Mouse (Mus musculus): ENCODE data around the gene Sh3tc1. TPM values are rescaled to one million over a fixed set of nuclear protein-coding genes. Genes with fewer than 3 reads are reported as not detected.

Sh3tc1 gene
- polyA plus RNA-seq, 2 experiments: 2.9 to 5.2 TPM

GRCm38 (mm10) chr5:35717455-35717854 is 22.3 kb downstream of the Sh3tc1 start:
- no peak for TF ChIP-seq POLR2A (IDR thresholded peaks at IDR 0.05; ENCODE audit: borderline replicate concordance, extremely low read depth, insufficient read depth, insufficient read length)
- no peak overlapping the region for H3K4me3 ChIP-seq (replicated peaks; ENCODE audit: low read length)
- WGBS: 73% methylated on average over 5 of the region's 5 CpGs
- no peaks in the 10 kb centered on the region for H3K9me3 ChIP-seq (ENCODE audit: control insufficient read depth, low read length)
- H3K27ac ChIP-seq (replicated peaks; ENCODE audit: low read depth, low read length): no peak overlapping the region
- H3K9ac ChIP-seq (ENCODE audit: low read depth, low read length, severe bottlenecking): no peak overlapping the region
- no peaks in the 10 kb centered on the region for H3K36me3 ChIP-seq (ENCODE audit: control insufficient read depth, insufficient read depth, low read length)
- no peaks in the 10 kb centered on the region for H3K27me3 ChIP-seq (ENCODE audit: control insufficient read depth, insufficient read depth, low read length)
- H3K4me1 ChIP-seq (ENCODE audit: control insufficient read depth, insufficient read depth, low read length): no peaks in the 10 kb centered on the region
- H3K4me2 ChIP-seq (replicated peaks; ENCODE audit: low read depth, low read length, severe bottlenecking): no peak overlapping the region
- DNase-seq (ENCODE audit: low spot score) (no peak), ATAC-seq (ENCODE audit: low FRiP score, low read depth) (no peak)

- DNase-seq (ENCODE audit: low spot score) (peak; percentile 94), ATAC-seq (ENCODE audit: low FRiP score, low read depth) (peak; percentile 91)
- no peak for TF ChIP-seq POLR2A (IDR thresholded peaks at IDR 0.05; ENCODE audit: borderline replicate concordance, extremely low read depth, insufficient read depth, insufficient read length)
- H3K4me3 ChIP-seq (replicated peaks; ENCODE audit: low read length): no peak overlapping the region
- H3K4me2 ChIP-seq (replicated peaks; ENCODE audit: low read depth, low read length, severe bottlenecking): no peak overlapping the region
- no peak overlapping the region for H3K27ac ChIP-seq (replicated peaks; ENCODE audit: low read depth, low read length)
- no peaks in the 10 kb centered on the region for H3K36me3 ChIP-seq (ENCODE audit: control insufficient read depth, insufficient read depth, low read length)
- 47% methylated on average over 13 of the region's 13 CpGs for WGBS
- no peaks in the 10 kb centered on the region for H3K4me1 ChIP-seq (ENCODE audit: control insufficient read depth, insufficient read depth, low read length)
- H3K9ac ChIP-seq (ENCODE audit: low read depth, low read length, severe bottlenecking): no peak overlapping the region
- no peaks in the 10 kb centered on the region for H3K27me3 ChIP-seq (ENCODE audit: control insufficient read depth, insufficient read depth, low read length)
- no peaks in the 10 kb centered on the region for H3K9me3 ChIP-seq (ENCODE audit: control insufficient read depth, low read length)
These were observed 26.0 kb downstream of the Sh3tc1 start for GRCm38 (mm10) chr5:35713649-35714354.

- Histone ChIP-seq H3K9me3 (ENCODE audit: control insufficient read depth, low read length) (no peaks in the 10 kb centered on the region), H3K4me1 (ENCODE audit: control insufficient read depth, insufficient read depth, low read length) (no peaks in the 10 kb centered on the region), H3K36me3 (ENCODE audit: control insufficient read depth, insufficient read depth, low read length) (no peaks in the 10 kb centered on the region), H3K4me3 (replicated peaks; ENCODE audit: low read length) (no peak overlapping the region), H3K4me2 (replicated peaks; ENCODE audit: low read depth, low read length, severe bottlenecking) (no peak overlapping the region), H3K27me3 (ENCODE audit: control insufficient read depth, insufficient read depth, low read length) (no peaks in the 10 kb centered on the region), H3K27ac (replicated peaks; ENCODE audit: low read depth, low read length) (no peak overlapping the region), H3K9ac (ENCODE audit: low read depth, low read length, severe bottlenecking) (no peak overlapping the region)
- DNase-seq (ENCODE audit: low spot score) (no peak), ATAC-seq (ENCODE audit: low FRiP score, low read depth) (no peak)
- no peak for TF ChIP-seq POLR2A (IDR thresholded peaks at IDR 0.05; ENCODE audit: borderline replicate concordance, extremely low read depth, insufficient read depth, insufficient read length)
- WGBS: 61% methylated on average over 5 of the region's 5 CpGs
These were observed 27.3 kb downstream of the Sh3tc1 start for GRCm38 (mm10) chr5:35712517-35712916.

- 59% methylated on average over 3 of the region's 3 CpGs for WGBS
- Histone ChIP-seq H3K4me2 (replicated peaks; ENCODE audit: low read depth, low read length, severe bottlenecking) (no peak overlapping the region), H3K4me1 (ENCODE audit: control insufficient read depth, insufficient read depth, low read length) (no peaks in the 10 kb centered on the region), H3K27ac (replicated peaks; ENCODE audit: low read depth, low read length) (no peak overlapping the region), H3K9ac (ENCODE audit: low read depth, low read length, severe bottlenecking) (no peak overlapping the region), H3K9me3 (ENCODE audit: control insufficient read depth, low read length) (no peaks in the 10 kb centered on the region), H3K4me3 (replicated peaks; ENCODE audit: low read length) (no peak overlapping the region), H3K36me3 (ENCODE audit: control insufficient read depth, insufficient read depth, low read length) (no peaks in the 10 kb centered on the region), H3K27me3 (ENCODE audit: control insufficient read depth, insufficient read depth, low read length) (no peaks in the 10 kb centered on the region)
- DNase-seq (ENCODE audit: low spot score) (no peak), ATAC-seq (ENCODE audit: low FRiP score, low read depth) (no peak)
- TF ChIP-seq POLR2A (IDR thresholded peaks at IDR 0.05; ENCODE audit: borderline replicate concordance, extremely low read depth, insufficient read depth, insufficient read length): no peak
These were observed 28.9 kb downstream of the Sh3tc1 start for GRCm38 (mm10) chr5:35710931-35711330.

- no peak for TF ChIP-seq POLR2A (IDR thresholded peaks at IDR 0.05; ENCODE audit: borderline replicate concordance, extremely low read depth, insufficient read depth, insufficient read length)
- ATAC-seq (ENCODE audit: low FRiP score, low read depth) (no peak), DNase-seq (ENCODE audit: low spot score) (no peak)
- no peak overlapping the region for H3K4me2 ChIP-seq (replicated peaks; ENCODE audit: low read depth, low read length, severe bottlenecking)
- H3K36me3 ChIP-seq (ENCODE audit: control insufficient read depth, insufficient read depth, low read length): no peaks in the 10 kb centered on the region
- H3K27ac ChIP-seq (replicated peaks; ENCODE audit: low read depth, low read length): no peak overlapping the region
- H3K27me3 ChIP-seq (ENCODE audit: control insufficient read depth, insufficient read depth, low read length): no peaks in the 10 kb centered on the region
- WGBS: 63% methylated on average over 3 of the region's 3 CpGs
- no peak overlapping the region for H3K9ac ChIP-seq (ENCODE audit: low read depth, low read length, severe bottlenecking)
- H3K4me3 ChIP-seq (replicated peaks; ENCODE audit: low read length): no peak overlapping the region
- H3K9me3 ChIP-seq (ENCODE audit: control insufficient read depth, low read length): no peaks in the 10 kb centered on the region
- no peaks in the 10 kb centered on the region for H3K4me1 ChIP-seq (ENCODE audit: control insufficient read depth, insufficient read depth, low read length)
These were observed 29.3 kb downstream of the Sh3tc1 start for GRCm38 (mm10) chr5:35710481-35710880.
